Mouse (Mus musculus): ENCODE measurements around the gene Gm17949.

Gm17949 gene

GRCm38 (mm10) chr17:57011236-57012141 is at the start of gene Gm17949, which contains the start of gene Gtf2f1:
Gene Gm17949, plus strand, starts transcription at chr17:57011469.
Gene Gtf2f1, minus strand, starts transcription at chr17:57011288.
- no peak for TF ChIP-seq GATA4 (IDR thresholded peaks at IDR 0.05; ENCODE audit: insufficient replicate concordance, low read length)

GRCm38 (mm10) chr17:56961880-56962279 is 49.4 kb upstream of the Gm17949 start:
- TF ChIP-seq GATA4 (IDR thresholded peaks at IDR 0.05; ENCODE audit: insufficient replicate concordance, low read length) = no peak

GRCm38 (mm10) chr17:56962642-56963405 is 48.4 kb upstream of the Gm17949 start:
- no peak for TF ChIP-seq GATA4 (IDR thresholded peaks at IDR 0.05; ENCODE audit: insufficient replicate concordance, low read length)

- TF ChIP-seq GATA4 (IDR thresholded peaks at IDR 0.05; ENCODE audit: insufficient replicate concordance, low read length) = no peak
Observed at GRCm38 (mm10) chr17:56963646-56964045, 47.6 kb upstream of the Gm17949 start.

GRCm38 (mm10) chr17:56969321-56969720 is 41.9 kb upstream of the Gm17949 start:
- TF ChIP-seq GATA4 (IDR thresholded peaks at IDR 0.05; ENCODE audit: insufficient replicate concordance, low read length) = no peak

- no peak for TF ChIP-seq GATA4 (IDR thresholded peaks at IDR 0.05; ENCODE audit: insufficient replicate concordance, low read length)
Observed at GRCm38 (mm10) chr17:56970081-56970480, 41.2 kb upstream of the Gm17949 start.

GRCm38 (mm10) chr17:56973956-56974707 is 37.1 kb upstream of the Gm17949 start:
- TF ChIP-seq GATA4 (IDR thresholded peaks at IDR 0.05; ENCODE audit: insufficient replicate concordance, low read length) = no peak

GRCm38 (mm10) chr17:56974708-56975240 is 36.5 kb upstream of the Gm17949 start:
- no peak for TF ChIP-seq GATA4 (IDR thresholded peaks at IDR 0.05; ENCODE audit: insufficient replicate concordance, low read length)

- no peak for TF ChIP-seq GATA4 (IDR thresholded peaks at IDR 0.05; ENCODE audit: insufficient replicate concordance, low read length)
Observed at GRCm38 (mm10) chr17:56975391-56975790, 35.9 kb upstream of the Gm17949 start.

- TF ChIP-seq GATA4 (IDR thresholded peaks at IDR 0.05; ENCODE audit: insufficient replicate concordance, low read length) = no peak
Observed at GRCm38 (mm10) chr17:56976531-56977390, 34.5 kb upstream of the Gm17949 start.

- no peak for TF ChIP-seq GATA4 (IDR thresholded peaks at IDR 0.05; ENCODE audit: insufficient replicate concordance, low read length)
Observed at GRCm38 (mm10) chr17:56979524-56979923, 31.7 kb upstream of the Gm17949 start.

GRCm38 (mm10) chr17:56981049-56981448 is 30.2 kb upstream of the Gm17949 start:
- TF ChIP-seq GATA4 (IDR thresholded peaks at IDR 0.05; ENCODE audit: insufficient replicate concordance, low read length) = no peak

- TF ChIP-seq GATA4 (IDR thresholded peaks at IDR 0.05; ENCODE audit: insufficient replicate concordance, low read length) = no peak
Observed at GRCm38 (mm10) chr17:56982013-56982412, 29.3 kb upstream of the Gm17949 start, which contains the start of gene Acer1. Gene Acer1, minus strand, starts transcription at chr17:56982126.

GRCm38 (mm10) chr17:56984886-56985285 is 26.4 kb upstream of the Gm17949 start:
- no peak for TF ChIP-seq GATA4 (IDR thresholded peaks at IDR 0.05; ENCODE audit: insufficient replicate concordance, low read length)

Data from liver, adult (tissue).